Mouse (Mus musculus) frontal cortex, postnatal 14 days (tissue): Measurements from ENCODE around the gene Tnip1.

ENCODE experiments used
- DNase-seq, 2 experiments: peaks; one replicate each; pipeline ENCODE4 v3.0.0; 2022; ENCODE audit warnings: low spot score in 2 of 2

Gene Tnip1

GRCm38 (mm10) chr11:54962810-54963209 lies at the start of gene Tnip1:
Tnip1 (minus strand) TSS chr11:54962917.
- no peak for DNase-seq

- no peak for DNase-seq
These were observed 48.7 kb upstream of the Tnip1 start for GRCm38 (mm10) chr11:55011440-55011839.

GRCm38 (mm10) chr11:55008230-55008629 lies 45.5 kb upstream of the Tnip1 start:
- DNase-seq = no peak

GRCm38 (mm10) chr11:55005684-55006083 lies 43.0 kb upstream of the Tnip1 start:
- no peak for DNase-seq

- no peak for DNase-seq
These were observed 42.3 kb upstream of the Tnip1 start for GRCm38 (mm10) chr11:55004970-55005502.

- DNase-seq = no peak
These were observed 36.0 kb upstream of the Tnip1 start for GRCm38 (mm10) chr11:54998708-54999107.

- DNase-seq = peak; percentile 34 to 55
These were observed 35.6 kb upstream of the Tnip1 start for GRCm38 (mm10) chr11:54998284-54998683.

GRCm38 (mm10) chr11:54996176-54996575 lies 33.5 kb upstream of the Tnip1 start:
- DNase-seq = no peak

- no peak for DNase-seq
These were observed 27.2 kb upstream of the Tnip1 start for GRCm38 (mm10) chr11:54989920-54990319.

GRCm38 (mm10) chr11:54988754-54989349 lies 26.1 kb upstream of the Tnip1 start:
- DNase-seq = no peak

- DNase-seq = no peak
These were observed 25.3 kb upstream of the Tnip1 start for GRCm38 (mm10) chr11:54987974-54988373.

GRCm38 (mm10) chr11:54985086-54985485 lies 22.4 kb upstream of the Tnip1 start:
- no peak for DNase-seq

GRCm38 (mm10) chr11:54984581-54984980 lies 21.9 kb upstream of the Tnip1 start:
- no peak for DNase-seq

- peak; percentile 54 to 84 for DNase-seq
These were observed 21.4 kb upstream of the Tnip1 start for GRCm38 (mm10) chr11:54984085-54984484.

GRCm38 (mm10) chr11:54982520-54982919 lies 19.8 kb upstream of the Tnip1 start:
- DNase-seq = no peak

- no peak for DNase-seq
These were observed 18.9 kb upstream of the Tnip1 start for GRCm38 (mm10) chr11:54981630-54982029.

GRCm38 (mm10) chr11:54977385-54977937 lies 14.7 kb upstream of the Tnip1 start:
- DNase-seq = no peak

GRCm38 (mm10) chr11:54976351-54976750 lies 13.6 kb upstream of the Tnip1 start:
- DNase-seq = no peak

GRCm38 (mm10) chr11:54975756-54976155 lies 13.0 kb upstream of the Tnip1 start:
- DNase-seq = no peak

- DNase-seq = no peak
These were observed 12.6 kb upstream of the Tnip1 start for GRCm38 (mm10) chr11:54975340-54975739.

- DNase-seq = no peak
These were observed 11.9 kb upstream of the Tnip1 start for GRCm38 (mm10) chr11:54974639-54975038.

GRCm38 (mm10) chr11:54973481-54974212 lies 10.9 kb upstream of the Tnip1 start:
- DNase-seq = no peak

- no peak for DNase-seq
These were observed 10.1 kb upstream of the Tnip1 start for GRCm38 (mm10) chr11:54972789-54973188.
